Mouse (Mus musculus): ENCODE results near the gene Tmem238.
A peak's percentile ranks its signal among the peaks of the same experiment; 100 is the strongest.

DNA sequence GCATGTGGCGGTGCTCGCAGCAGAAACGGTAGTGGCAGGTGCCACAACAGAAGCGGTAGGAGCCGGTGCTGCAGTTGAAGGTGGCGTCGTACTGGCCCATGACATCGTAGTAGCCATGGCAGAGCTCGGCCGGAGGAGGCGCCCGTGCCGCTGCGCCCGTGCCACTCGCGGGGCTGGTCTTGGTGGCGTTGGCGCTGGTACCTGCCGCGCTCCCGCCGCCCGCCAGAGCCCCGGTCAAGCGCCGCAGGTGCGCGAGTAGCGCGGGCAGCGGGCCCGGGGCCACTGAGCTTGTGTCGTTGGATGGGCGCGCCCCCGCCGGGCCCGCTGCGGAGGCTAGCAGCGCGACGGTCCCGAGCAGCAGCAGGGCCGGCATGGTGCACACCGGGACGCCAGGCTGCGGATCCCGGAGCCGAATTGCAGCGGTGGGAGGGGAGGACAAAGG is 46.9 kb upstream of the Tmem238 start:
- TF ChIP-seq CTCF (IDR thresholded peaks at IDR 0.05; ENCODE audit: insufficient read depth, low read length) (0 out of 2 replicates have a peak, but pooled peaks have one; percentile 18), POLR2A (IDR thresholded peaks at IDR 0.05; ENCODE audit: borderline replicate concordance, extremely low read depth, low read depth, low read length) (no peak)

Data from lung, adult 2 months (tissue).